Mouse (Mus musculus) adrenal gland, postnatal 4 days (tissue): ENCODE data around the gene Nacad. TPM values are rescaled to one million over a fixed set of nuclear protein-coding genes. Genes with fewer than 3 reads are reported as not detected.
A peak's percentile ranks its signal among the peaks of the same experiment; 100 is the strongest.
"Not testable (repeated sequence)": the region's sequence is repeated elsewhere in the genome, so short reads cannot be mapped to it uniquely, and the experiment has no call there.

Experiments used
- DNase-seq, 2 experiments: peaks; one replicate each; pipeline ENCODE4 v3.0.0; 2021 to 2022; ENCODE audit warnings: low spot score in 2 of 2, mixed read lengths in 2 of 2
- long read RNA-seq, 2 experiments: library from polyadenylated mRNA; stranded (forward); transcript quantifications; one replicate each; pipeline ENCODE4 v2.0.0; 2021
- total RNA-seq, 2 experiments: library from RNA; stranded (reverse); gene quantifications; 2 replicates each; pipeline ENCODE4 v1.2.3; 2021

Gene Nacad
- 10 to 100 TPM in 1 of 2 experiments, 1 to 10 TPM in 1; 4.7 to 12.6 TPM for total RNA-seq
- long read RNA-seq, experiment 1, partial matches to known transcripts, result 3 of 3 reads
- long read RNA-seq, experiment 1, other reads (novel, unspliced or antisense), result 0 of 3 reads
- long read RNA-seq, experiment 2, partial matches to known transcripts, result 11 of 12 reads
- long read RNA-seq, experiment 2, other reads (novel, unspliced or antisense), result 0 of 12 reads

DNA sequence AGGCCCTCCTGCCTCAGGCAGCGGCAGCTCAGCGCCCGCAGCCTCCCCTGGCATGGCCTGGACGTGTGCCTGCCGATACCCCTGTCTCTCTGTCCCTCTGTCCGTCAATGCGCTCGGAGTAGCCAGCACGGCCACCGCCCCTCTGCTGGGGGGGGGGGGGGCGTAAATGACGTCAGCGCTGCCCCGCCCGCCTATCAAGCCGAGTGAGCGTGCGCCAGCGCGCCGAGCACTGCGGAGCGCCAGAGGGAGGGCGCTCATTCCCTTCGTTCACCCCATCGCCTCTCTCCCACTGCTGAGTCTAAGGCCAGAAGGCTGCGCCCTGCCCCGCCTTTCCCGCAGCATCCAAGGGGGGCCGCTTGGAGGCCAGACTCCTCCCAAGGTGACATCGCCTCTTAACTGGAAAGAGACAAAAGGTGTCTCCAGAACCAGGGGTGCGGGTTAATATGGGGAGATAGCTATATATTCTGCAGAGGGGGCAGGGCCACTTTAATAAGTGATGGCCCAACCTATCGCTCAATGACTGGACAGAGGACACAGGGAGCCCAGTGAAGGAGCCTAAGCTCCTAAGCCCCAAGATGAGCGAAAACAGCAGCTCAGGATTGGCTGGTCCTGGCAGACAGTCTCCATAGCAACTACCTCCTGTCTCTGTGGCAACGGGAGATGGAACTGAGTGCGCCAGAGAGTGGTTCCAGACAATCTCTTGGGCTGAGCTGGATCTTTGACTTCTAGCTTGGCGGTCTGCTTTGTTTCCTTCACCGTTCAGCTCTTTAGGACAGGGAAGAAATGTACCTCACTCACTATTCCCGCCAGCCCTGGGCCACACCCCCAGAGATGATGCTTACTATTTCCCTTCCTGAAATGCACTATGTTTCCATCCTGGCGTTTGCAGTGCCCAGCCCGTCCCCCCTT lies at the start of gene Nacad:
Gene Nacad (minus strand): TSS at position 563 of the 909 bp plus-strand sequence.
- no peak for DNase-seq

DNA sequence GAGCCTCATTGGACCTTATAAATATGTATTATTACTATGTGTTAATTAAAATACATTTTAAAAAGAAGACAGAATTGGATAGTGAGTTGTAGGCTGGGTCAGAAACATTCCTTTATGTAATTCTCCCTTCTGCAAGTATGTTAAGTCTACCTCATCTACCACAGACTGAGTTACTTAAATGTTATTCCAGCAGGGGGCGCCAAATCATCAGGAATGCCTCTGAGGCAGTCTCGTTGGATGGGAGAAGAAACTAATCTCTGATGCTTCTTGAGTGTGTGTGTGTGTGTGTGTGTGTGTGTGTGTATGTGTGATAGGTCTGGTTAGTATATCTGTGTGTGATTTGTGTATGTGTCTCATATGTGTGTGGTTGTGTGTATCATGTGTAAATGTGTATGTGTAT lies 49.0 kb upstream of the Nacad start:
- peak; percentile 37 to 71 for DNase-seq

DNA sequence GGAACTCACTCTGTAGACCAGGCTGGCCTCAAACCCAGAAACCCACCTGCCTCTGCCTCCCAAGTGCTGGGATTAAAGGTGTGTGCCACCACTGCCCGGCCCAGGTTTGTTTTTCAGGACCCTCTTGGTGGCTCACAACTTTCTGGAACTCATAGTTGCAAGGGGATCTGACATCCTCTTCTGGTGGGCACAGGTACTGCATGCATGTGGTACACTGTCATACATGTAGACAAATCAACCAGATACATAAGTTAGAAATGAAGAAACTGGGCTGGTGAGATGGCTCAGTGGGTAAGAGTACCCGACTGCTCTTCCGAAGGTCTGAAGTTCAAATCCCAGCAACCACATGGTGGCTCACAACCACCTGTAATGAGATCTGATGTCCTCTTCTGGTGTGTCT lies 47.1 kb upstream of the Nacad start:
- not testable (repeated sequence) for DNase-seq

DNA sequence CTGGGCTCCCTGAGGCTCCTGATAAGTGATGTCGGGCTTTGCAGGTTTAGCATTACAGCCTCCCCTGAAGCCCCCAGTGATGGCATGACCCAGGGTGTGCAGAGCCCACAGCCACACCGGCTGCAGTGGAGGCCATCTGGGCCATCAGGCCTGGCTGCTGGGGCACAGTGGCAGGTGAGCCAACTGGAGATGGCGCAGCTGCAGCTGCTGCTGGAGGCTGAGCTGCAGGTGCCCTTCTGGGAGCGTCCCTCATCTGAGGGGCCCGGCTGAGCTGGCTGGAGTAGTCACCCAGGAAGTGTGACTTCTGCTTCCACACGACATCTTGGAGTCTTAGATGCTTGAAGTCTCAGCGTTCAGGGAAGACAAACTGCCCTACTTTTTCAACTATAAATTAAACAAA lies 44.7 kb upstream of the Nacad start:
- no peak for DNase-seq

DNA sequence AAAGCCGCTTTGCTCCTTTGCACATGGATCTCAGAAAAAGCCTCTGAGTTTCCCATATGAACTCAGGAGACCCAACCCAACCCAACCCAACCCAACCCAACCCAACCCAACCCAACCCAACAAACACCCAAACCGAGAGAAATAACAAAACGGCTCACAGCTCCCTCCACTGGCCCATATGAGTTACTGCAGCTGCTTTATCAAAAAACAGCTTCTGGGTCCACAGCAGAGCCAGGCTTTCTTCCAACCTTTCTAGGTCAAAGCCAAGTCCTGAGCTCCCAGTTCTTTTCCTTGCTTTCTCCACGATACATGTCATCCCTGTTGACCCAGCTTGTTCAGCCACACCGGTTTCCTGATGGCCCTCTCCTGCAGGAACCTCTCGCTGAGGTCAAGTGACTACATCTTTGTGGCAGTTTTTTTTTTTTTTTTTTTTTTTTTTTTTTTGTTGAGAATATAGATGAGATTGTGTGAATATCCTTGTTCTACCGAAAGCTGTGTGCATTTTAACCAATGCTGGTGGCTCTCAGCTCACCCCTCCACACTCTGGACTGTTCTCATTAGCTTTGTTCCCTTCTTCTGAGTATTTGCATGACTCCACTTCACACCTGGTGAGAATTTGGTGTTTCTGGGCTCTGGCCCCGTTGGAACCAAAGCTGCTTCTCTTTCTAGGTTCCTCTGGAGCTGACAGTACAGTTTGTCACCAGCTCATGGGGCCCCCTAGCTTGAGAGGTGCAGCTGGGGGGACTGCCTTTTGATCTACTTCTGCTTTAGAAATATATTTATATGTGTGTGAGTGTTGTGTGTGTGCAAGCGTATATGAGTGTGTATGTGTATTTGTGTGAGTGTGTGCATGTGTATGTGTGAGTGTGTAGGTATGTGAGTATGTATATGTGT lies 42.2 kb upstream of the Nacad start:
- DNase-seq, result no peak

DNA sequence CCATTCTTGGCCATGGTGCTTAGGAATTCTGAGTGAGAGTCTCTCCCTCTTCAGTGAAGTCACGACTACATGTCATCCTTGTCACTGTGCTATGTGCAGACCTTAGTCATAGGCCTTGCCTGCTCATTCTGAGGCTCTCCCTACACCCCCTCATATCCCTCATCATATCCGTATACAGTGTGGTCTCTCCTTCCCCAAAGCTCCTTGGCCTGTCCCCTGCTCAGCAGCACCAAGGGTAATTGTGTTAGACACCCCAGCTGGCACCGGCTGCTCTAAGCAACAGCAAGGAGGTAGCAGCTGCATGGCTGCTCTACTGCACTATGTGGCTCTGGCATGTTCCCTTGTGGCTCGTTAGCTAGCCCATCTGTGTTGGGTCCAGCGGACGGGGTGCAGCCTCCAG lies 38.7 kb upstream of the Nacad start:
- DNase-seq, result no peak

DNA sequence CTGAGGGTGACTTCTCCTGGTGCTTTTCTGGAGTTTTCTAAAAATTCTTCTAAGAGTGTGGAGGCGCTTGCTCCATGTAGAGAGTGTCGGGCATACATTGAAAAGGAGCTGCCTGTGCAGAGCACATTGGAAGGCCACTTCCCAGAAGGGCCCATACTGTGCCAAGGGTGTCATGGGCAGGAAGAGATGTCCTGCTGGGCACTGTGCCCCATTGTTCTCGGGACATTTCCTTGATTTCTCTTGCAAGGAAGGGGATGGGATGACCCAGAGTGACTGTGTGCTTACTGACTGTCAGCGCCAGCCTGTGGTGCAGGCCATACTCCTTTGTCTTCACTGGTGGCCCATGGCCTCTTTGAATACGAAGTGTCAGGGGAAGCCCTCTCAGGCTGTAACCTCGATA lies 33.2 kb upstream of the Nacad start:
- DNase-seq, result no peak

DNA sequence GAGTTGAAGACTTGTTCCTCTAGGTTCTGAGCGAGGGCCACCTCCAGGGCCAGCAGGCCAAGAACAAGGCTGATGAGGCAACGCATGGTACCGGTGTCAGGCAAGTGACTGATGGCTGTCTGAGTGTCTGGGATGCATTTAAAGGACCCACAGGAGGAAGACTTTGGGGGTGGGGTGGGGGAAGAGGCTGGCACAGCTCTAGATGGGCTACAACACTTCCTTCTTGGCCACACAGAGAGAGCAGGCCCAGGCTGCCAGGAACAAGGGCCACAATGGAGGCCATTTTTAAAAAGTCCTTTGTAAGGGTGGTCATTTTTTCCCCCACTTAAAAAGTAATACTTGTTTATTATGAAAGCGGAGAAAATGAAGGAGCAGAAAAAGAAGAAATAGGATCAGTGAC lies 32.7 kb upstream of the Nacad start, which contains the start of gene Wap:
Gene Wap (minus strand): TSS at position 101 of the 400 bp plus-strand sequence.
- no peak for DNase-seq

DNA sequence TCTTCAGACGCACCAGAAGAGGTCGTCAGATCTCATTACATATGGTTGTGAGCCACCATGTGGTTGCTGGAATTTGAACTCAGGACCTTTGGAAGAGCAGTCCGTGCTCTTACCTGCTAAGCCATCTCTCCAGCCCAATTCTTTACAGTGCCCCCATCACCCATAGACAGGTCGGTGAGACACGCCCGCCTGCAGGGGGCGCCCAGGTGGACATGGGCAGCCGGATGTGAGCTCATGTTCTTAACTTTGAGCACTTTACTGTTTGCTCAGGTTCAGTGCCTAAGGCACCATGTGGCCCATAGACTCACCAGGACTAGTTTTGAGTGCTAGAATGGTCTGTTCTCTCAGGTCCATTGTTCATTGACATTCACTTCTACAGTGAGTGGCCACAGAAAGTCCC lies 30.3 kb upstream of the Nacad start:
- DNase-seq, result no peak

DNA sequence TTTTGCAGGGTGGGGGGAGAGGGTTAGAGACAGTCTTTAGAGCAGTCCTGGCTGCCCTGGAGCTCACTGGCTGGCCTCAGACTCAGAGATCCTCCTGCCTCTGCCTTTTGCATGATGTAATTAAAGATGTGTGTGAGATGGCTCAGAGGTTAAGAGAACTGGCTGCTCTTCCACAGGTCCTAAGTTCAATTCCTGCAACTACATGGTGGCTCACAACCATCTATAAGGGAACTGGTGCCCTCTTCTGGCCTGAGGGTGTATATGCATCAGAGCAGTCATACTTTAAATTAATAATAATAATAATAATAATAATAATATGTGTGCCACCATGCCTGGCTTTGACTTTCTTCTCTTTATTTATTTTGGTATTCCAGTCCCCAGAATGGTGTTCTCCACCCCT lies 23.8 kb upstream of the Nacad start:
- no peak for DNase-seq

DNA sequence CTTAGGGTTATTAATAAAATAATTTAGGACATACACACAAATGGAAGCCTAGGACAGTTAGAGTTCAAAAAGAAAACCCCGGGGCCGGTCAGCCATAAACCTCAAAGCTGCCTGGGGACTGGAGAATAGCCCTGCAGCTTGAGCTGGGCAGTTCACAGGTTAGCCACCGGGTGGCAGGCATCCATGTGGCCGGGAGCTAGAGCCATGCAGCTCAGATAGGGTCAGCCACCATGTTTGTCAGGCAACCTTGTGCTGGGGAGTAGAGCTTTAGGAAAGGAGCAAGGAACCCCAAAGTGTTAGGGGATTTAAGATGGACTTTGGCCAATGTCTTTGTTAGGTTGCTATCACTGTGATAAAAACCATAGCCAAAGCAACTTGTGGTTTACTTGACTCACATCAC lies 22.7 kb upstream of the Nacad start:
- DNase-seq, result no peak

DNA sequence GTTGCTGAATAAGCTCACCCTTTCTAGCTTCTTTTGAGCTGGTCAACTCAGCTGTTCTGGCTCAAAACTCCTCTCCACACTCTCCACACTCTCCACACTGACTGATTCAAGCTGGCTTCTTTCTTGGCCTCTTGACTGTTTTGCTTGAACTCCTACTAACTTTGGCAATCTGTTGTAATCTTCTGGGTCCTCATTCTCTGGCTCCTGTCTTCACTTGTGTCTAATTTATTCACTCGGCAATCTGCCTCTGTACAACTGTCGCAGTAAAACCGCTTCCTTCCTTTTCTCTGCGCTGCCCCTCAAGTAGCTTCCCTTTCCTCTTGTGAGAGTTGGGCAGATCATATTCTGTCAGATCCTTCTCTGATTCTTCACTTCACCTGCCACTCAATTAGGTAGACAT lies 21.9 kb upstream of the Nacad start:
- no peak for DNase-seq

DNA sequence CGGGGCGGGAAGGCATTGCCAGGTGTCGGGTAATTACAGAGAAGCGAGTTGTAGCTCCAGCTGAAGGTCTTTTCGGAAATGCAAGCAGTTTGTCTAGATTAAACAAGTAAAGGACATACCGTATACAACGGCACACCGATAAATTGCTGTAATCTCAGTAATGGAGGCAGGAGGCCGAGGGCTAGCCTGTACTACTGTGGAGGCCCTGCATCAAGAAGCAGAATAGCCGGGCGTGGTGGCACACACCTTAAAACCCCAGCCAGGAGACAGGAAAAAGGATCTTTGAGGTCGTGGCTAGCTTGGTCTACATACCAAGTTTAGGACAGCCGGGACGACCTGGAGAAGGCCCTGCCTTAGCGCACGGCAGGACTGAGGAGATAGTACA lies 20.5 kb upstream of the Nacad start:
- DNase-seq, result no peak

DNA sequence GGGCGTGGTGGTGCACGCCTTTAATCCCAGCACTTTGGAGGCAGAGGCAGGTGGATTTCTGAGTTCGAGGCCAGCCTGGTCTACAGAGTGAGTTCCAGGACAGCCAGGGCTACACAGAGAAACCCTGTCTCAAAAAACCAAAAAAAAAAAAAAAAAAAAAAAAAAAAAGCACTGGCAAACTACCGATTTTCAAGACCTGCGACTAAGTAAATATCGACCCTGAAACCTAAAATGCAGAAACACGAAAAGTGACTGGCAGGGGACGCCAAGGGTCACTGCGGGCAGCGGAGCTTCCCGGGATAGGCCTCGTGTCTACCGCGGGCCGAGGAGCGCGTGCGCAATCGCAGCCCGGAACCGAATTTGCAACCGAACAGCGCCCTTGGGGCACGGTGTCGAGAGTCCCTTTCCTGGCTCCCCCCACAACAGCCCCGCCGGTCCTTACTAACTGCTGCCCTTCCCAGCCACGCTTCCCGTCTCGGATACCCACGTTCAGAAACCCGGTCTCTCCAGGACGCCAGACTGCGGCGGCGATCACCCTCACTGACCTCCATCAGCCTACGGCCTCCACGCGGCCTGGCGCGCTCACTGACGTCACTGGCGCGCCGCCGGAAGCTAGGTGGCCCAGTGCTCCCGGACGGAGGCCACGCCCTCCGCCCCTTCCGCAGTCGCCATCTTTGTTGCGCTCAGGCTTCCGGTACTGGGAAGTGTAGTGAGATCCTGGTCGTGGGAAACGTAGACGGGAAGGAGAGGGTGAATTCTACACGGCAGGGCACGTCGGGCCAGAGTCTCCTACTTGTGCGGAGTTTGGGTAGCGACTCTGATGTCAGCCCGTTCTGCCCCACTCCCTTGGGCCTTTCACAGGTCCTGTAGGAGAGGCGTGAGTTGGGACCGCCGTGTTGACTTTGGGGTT lies 19.9 kb upstream of the Nacad start, which contains the start of gene Tbrg4:
Gene Tbrg4 (minus strand): TSS at position 590 of the 910 bp plus-strand sequence.
- DNase-seq, result peak; percentile 82 to 83

DNA sequence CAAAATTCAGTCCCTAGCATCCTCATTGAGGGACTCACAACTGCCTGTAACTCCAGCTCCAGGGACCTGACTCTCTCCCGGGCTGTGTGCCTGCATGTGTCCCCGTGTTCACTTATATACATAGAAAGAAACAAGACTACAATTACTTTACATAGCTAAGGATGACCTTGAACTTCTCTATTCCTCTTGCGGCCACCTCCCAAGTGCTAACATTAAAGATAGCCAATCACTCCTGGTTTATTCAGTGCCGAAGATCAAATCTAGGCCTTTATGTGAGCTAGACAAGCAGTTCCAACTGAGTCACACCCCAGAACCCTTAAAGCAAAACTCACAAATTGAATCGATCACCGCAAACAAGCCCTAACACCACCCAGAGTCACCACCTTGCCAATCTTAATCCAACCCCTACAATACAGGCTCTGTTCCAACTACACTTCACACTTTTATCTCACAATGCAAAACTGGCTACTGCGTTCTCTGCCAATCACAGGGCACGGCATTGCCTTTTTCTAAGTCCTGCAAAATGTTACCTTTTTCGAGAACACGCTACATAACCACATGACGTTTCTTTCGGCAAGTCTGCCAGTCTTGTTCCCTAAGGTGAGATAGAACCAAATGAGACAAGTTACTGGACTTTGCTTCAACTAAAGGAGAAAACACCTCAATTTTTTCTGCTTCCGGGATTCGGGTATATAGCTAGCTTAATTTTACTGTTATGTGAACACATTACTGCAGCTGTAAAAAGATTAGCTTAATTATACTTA lies 18.9 kb upstream of the Nacad start:
- DNase-seq, result no peak

DNA sequence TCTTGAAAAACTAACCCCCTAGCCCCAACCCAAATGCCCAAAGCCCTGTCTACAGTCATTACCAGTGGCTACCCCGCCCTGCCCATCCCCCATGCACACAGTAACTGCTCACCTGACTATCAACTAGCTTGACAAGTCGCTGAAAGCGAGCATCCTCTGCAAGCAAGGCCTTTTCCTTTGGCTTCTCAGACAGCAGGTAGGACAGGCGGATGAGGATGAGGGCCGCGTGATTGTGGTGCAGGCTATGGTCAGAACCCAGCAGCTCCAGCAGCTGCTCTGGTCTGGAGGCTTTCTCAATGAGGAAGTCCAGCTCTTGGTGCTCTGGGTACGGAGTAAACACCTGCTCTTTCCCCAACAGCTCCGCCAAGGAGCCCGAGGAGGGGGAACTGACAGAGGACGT lies 17.9 kb upstream of the Nacad start:
- no peak for DNase-seq

DNA sequence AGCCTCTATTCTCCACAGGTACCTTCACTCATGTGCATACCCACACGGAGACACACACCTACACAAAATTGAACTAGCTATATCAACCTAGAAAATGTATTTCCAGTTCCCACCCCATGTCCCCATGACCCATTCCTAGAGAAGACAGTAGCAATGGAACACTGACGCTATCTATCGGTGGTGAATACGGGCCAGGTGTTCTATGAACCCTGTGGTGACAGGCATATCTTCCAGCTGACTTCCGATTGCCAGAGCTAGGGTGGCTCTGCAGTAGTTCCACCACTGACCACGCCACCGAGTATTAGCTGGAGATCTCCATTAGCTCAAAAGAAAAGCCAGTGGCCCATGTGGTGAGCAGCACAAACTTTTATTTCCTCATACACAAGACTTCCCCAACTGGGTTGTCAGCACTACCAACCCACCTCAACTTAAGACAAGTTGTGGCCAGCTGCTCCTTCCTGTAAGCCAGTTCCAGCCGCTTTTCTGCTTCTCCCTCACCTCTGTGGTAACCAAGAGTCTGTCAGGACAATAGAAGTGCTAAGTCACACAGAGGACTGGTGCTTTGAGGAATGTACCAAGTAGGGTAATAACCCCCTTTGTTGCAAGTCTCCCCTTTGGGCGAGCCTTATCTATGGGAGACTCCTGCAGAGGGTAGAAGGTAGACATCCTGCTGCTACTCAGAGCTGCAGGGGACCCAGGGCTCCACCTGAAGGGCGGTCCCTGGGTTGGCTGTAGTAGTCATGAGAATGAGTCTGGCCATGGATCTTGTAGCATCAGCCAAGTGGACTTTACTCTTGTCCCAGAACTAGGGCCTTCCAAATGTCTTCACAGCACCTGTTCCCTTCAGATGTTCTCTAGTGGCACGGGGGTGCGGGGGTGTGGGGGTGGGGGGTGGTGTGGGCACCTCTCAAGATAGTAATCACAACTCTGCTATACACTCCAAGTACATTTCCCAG lies 9.7 kb upstream of the Nacad start:
- DNase-seq, result no peak

DNA sequence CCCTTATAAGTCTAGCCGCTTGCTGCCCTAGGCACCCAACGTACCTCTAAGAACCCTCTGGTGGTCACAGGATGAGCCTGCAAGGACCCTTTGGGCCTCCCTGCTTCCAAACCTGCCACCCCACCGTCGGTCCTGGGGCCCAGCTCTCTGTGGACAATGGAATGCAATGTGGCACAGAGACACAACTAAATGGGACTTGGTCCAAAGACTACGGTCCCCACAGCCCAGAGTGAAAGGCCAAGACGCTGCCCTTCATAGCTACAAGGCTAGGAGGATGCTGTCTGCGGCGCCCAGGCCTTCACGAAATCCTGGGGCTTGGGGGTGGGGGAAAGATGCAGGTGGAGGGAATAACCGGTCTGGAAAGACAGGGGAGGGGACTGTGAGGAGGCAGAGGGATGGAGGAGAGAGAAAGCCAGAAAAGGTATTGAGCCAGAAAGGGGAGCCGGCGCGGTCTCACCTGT lies 802 bp downstream of the Nacad start:
- no peak for DNase-seq

DNA sequence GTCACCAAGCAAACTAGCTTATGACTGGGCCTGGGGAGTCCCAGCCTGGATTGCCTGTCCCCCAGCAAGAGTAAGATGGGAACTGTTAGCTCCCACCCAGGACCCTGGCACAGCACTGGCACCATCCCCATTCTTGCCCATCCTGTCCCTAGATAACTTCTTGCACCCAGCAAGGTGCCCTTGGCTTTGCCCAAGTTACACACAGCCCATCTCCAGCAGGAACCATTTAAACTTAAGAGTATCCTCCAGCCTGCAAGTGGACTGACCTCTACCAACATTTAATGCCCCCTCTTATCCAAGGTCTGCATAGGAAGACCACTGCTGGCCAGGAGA lies 1.3 kb downstream of the Nacad start:
- no peak for DNase-seq
